Mouse (Mus musculus) spleen, adult 18-20 months (tissue): Measurements from ENCODE around the gene Olfr800.

Experiments
- DNase-seq, 2 experiments: peaks; one replicate each; pipeline ENCODE4 v3.0.0; 2022; ENCODE audit warnings: mixed read lengths in 2 of 2

Olfr800 gene

GRCm38 (mm10) chr10:129657394-129657793 is at the start of gene Olfr800:
Gene Olfr800 (plus strand): TSS chr10:129657694.
- no peak for DNase-seq

- no peak for DNase-seq
Observed at GRCm38 (mm10) chr10:129612470-129612869, 45.0 kb upstream of the Olfr800 start, which contains the start of gene Olfr796. Gene Olfr796 (minus strand): TSS chr10:129612570.

GRCm38 (mm10) chr10:129621724-129622123 is 35.8 kb upstream of the Olfr800 start:
- no peak for DNase-seq

GRCm38 (mm10) chr10:129623251-129623650 is 34.2 kb upstream of the Olfr800 start:
- no peak for DNase-seq

GRCm38 (mm10) chr10:129627834-129628233 is 29.7 kb upstream of the Olfr800 start, which contains the start of gene Olfr798:
Gene Olfr798 (minus strand): TSS chr10:129627934.
- no peak for DNase-seq

- no peak for DNase-seq
Observed at GRCm38 (mm10) chr10:129637184-129637583, 20.3 kb upstream of the Olfr800 start, which contains the start of gene Olfr799. Gene Olfr799 (plus strand): TSS chr10:129637484.

GRCm38 (mm10) chr10:129651763-129652162 is 5.7 kb upstream of the Olfr800 start:
- DNase-seq = no peak

- no peak for DNase-seq
Observed at GRCm38 (mm10) chr10:129673765-129674164, 16.3 kb downstream of the Olfr800 start, which contains the start of gene Olfr801. Gene Olfr801 (minus strand): TSS chr10:129673865.

GRCm38 (mm10) chr10:129688069-129688468 is 30.6 kb downstream of the Olfr800 start, which contains the start of gene Olfr802:
Gene Olfr802 (minus strand): TSS chr10:129688169.
- no peak for DNase-seq

- no peak for DNase-seq
Observed at GRCm38 (mm10) chr10:129694186-129694585, 36.7 kb downstream of the Olfr800 start, which contains the start of gene Olfr803. Gene Olfr803 (minus strand): TSS chr10:129694286.

GRCm38 (mm10) chr10:129702910-129703309 is 45.4 kb downstream of the Olfr800 start, which contains the start of gene Olfr804:
Gene Olfr804 (plus strand): TSS chr10:129703210.
- DNase-seq = no peak
